Mouse (Mus musculus): ENCODE measurements around the gene Tpst1.

The Tpst1 gene

DNA sequence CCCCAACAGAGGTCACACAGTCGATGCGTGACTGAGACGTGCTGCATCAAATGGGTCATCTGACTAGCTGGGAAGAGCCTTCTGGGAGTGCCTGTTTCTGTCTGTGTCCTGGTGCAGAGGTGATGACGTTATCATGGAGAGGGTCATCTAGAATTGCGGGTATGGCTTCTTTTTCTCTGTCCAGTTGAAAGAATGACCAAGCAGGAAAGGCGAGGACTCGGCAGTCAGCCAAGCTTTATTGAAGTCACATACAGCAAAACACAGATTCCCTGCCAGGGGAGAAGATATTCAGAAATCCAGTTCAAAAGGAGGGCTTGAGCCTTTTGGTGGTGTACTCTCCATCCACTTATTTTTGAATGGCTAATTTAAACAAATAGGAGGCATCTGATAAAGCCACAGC is 70.0 kb downstream of the Tpst1 start:
- DNase-seq (ENCODE audit: low read depth, low spot score) = no peak

DNA sequence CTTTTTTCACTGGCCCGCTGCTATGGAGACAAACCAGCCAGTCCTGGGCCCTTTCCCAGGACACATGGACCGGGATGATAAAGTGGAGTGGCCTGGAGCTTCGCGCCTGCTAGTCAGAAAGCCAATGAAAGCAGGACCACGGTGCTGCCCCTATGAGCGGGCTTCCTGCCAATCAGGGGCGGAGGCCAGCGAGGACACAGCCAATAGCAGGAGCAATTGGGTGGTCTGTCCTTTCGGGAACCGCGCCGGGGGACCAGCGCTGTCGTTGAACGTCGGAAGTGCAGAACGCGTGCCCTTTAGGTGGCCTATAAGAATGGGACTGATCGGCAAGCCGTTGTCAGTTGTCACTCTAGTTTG is 70.8 kb downstream of the Tpst1 start:
- DNase-seq (ENCODE audit: low read depth, low spot score) = peak; percentile 52

DNA sequence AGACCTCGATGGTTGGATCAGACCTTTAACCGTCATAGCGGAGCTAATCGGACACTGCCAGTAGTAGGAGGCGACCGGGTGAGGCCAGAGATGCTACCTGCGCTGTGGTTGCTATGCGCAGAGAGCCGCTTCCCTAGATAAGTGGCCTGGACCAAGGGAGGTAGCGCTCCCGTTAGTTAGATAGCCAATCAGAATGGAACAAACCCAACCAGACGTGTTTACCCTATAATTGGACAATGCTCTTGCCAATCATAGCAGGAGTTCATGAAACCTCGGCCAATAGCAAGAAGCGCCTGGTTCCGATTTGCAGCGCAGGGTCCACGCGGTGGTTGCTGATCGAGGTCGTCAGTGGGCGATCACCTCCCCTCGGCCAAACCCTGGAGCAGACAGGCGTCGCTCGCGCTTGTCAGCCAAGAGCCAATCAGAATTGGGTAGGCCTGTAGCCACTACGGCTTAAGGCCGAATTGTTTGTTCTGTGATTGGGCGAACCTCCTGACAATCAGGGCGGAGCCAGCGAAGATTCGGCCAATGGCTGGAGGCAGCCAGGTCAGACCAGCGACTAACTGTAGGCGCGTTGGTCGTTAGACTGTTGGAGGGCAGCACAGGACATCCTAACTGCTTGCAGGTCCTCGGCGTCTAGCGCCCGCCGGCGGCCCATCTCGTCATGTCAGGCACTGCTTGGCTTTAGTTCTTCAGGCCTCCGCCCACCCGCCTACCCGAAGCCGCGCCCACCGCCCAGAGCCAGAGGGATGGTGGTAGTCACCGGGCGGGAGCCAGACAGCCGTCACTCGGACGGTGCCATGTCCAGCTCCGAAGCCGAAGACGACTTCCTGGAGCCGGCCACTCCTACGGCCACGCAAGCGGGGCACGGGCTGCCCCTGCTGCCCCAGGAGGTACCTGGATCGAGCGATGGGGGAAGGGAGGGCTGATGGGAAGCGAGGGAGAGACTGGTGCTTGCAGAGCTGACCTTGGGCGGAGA is 71.5 kb downstream of the Tpst1 start, which contains the start of gene Kctd7:
Gene Kctd7, plus strand, starts transcription at position 528 of the 979 bp plus-strand sequence.
- DNase-seq (ENCODE audit: low read depth, low spot score) = peak; percentile 98

DNA sequence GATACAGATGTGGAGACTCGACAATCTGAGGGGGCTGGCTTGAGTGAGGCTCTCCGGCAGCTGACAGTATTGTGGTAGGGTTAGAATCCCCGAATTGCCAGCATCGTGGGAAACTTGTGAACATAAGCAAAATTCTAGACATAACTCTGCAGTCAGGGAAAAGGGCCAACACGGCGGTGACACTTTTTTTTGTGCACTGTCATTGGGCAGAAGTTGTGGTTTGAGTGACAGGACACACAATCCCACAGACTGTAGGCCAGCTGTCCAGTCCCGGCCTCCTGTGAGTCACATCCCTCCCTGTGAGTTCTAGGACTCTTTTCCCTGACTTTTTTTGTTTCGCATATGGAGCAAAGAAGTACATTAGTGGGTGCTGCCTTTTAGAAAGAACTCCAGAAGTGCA is 72.8 kb downstream of the Tpst1 start:
- DNase-seq (ENCODE audit: low read depth, low spot score) = no peak

DNA sequence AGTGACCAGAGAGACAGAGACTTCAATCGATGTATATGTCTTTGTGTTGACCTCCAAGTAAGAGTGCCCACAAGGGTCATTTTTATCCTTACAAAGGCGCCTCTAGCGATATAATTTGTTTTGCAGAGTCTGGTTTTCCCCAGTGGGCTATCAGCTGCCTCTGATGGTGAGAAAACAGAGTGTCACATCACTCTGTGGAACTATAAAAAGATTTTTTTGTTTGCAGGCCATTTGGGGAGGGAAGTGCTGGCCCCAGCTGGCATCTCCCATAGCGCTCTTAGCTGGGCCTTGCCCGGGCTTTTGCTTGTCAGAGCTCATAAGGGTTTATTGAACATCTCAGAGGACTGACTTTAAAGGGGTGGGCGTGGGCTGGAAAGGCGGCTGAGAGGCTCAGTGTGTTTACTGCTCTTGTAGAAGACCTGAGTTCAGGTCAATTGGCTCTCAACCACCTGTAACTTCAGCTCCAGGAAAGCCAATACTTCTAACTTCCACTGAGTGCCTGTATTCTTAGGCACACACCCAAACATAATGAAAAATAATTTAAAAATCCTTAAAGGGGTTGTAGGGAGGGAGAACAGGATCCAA is 76.7 kb downstream of the Tpst1 start:
- DNase-seq (ENCODE audit: low read depth, low spot score) = no peak

DNA sequence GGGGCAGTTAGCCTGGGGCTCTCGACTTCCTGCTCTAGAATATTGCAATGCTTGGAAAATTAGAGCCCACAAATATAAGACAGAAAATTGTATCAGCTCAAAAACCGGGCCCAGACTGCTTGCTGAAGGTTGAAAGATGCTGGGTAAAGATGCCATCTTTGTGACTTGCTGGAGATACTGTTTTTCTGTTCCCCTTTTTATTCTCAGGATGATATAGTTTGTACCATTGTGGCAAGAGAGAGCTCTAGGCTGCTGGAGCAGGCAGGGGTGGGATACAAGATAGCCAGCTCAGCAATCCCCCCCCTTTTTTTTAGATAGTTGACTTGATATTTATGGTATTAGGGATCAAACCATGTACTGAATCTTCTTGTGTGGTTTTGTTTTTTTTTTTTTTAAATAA is 81.2 kb downstream of the Tpst1 start:
- no peak for DNase-seq (ENCODE audit: low read depth, low spot score)

DNA sequence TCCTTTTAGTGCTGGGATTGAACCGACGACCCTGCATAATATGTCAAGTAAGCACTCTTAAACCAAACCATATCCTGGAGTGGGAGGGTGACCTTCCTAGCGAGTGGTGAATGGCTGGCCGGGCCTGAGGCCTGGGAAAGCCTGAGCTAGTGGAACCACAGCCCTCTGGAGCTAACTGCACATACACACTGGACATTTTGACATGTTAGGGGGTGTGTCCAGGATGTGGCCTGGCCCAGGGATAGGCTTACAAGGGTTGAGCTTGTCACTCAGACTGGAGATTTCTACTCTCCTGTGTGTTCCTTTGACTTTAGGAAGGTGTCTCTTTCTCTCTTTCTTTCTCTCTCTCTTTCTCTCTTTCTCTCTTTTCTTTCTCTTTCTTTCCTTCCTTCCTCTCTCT is 85.4 kb downstream of the Tpst1 start:
- no peak for DNase-seq (ENCODE audit: low read depth, low spot score)

DNA sequence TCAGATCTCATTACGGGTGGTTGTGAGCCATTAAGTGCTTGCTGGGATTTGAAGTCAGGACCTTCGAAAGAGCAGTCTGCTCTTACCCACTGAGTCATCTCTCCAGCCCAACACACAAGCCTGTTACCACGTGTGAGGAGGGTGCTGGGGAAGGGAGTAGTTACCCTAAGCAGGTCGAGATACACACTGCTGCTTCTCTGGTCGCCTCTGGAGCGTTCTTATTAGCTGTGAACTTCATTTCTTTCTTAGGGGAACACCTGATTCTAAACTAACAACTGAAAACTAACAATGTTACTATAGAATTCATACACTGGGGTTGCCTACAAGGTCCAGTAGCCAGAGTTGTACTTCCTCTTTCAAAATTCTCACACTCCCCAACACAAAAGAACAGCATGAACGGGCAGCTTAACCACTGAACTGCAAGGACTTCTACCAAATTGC is 86.7 kb downstream of the Tpst1 start:
- DNase-seq (ENCODE audit: low read depth, low spot score) = no peak

DNA sequence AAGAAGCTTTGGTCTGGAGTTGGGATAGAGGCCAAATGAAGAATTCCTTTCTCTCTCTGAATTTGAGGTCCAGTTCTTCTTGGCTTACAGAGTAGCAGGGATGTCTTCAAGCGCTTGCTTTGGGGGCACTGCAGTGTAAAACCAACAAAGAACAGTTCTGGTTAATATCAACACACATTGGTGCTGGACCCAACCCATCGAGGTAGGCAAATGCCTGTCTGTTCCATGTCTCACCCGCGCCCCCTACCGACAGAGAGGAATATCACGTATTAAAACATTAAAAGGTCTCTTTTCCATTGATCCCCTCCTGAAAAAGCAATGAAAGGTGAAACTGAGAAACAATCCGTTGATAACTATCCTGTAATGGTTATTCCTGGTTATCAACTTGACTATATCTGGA is 90.5 kb downstream of the Tpst1 start:
- DNase-seq (ENCODE audit: low read depth, low spot score) = peak; percentile 81

DNA sequence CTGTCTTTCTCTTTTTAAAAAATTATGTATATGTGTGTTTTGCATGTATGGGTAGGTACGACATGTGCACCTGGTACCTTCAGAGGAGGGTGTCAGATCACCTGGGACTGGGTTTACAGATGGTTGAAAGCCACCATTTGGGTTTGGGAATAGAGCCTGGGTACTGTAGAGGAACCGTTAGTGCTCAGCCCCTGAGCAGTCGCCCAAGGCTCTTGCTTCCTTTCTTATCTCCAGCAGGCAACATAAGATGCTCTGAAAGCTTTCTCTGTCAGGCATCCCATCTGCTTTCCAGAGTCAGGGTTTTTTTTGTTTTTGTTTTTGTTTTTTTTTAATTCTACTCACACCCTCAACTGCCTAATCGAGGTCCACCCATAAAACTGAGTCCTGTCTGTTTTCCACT is 92.1 kb downstream of the Tpst1 start:
- DNase-seq (ENCODE audit: low read depth, low spot score) = no peak

DNA sequence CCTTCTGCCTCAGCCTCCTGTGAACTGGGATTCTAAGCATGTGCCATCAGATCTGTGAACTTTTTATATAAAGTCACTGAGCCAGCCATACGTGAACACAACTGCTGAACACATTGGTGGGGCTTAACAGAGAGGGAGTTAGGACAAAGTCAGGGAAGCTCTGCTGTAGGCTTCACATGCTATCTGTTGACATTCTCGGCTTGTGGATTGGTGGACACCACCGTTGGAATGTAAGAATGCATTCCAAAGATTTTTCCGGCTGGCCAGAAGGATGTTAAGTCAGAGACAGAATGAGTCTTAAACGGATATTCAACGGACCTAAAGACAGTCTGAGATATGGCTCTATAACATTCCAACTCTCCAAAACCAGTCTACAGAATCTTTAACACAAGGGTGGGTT is 96.0 kb downstream of the Tpst1 start:
- DNase-seq (ENCODE audit: low read depth, low spot score) = no peak

DNA sequence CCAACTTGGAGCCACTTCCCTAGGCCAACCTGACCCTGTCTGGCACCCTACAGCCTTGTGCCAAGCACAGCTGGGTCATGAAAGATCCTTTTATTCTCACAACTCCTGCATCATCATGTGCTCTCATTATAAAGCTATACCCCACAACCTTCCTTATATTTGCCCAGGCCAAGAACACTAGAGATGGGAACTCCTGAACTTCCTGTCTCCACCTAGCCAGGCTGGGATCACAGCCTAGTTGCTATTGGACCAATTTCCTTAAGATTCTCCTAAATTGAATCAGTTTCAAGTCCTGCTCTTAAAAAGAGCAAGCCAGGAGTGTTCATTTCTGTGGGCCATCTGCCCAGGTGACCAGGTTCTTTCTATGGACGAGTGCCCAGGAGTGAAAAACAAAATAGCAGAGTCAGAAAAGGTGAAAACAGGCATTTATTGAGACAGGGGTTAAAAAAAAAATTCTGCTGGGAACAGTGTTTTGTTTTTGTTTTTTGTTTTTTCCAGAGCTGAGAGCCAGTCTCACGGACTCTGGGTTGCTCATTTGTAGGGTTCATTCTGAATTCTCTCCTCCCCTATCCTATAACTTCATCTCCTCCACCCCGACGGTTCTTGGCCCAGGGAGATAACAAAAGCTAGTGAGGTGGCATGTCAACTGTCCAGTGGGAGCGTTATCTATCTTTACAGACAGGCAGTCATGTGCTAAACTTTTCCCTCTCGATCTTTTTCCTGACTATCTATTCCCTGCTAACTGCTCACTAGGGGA is 97.7 kb downstream of the Tpst1 start:
- DNase-seq (ENCODE audit: low read depth, low spot score) = no peak

DNA sequence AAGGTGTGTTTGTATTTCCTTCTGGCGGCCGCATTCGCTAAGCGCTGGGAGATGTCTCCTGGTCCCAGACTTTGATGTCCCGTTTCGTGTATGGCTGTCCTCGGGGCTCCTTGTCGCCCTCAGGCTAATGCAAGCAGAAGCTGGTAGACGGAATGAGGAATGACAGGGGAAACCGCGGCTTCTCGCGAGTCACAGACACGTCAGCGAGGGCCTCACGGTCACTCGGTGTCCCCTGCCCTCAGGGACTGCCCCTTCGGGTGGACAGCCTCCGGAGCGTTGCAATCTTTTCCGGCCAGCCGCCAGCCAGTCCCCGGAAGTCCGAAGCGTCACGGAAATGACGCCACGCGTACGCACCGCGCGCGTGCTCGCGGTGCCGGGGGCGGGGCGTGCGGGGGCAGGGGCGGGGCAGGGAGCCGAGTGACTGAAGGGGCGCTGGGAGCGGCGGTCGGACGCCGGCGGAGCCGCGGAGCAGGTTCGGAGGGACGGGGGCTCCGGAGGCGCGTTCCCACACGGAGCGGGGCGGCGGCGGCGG is 98.4 kb downstream of the Tpst1 start, which contains the start of gene Rabgef1:
Gene Rabgef1, plus strand, starts transcription at position 376 of the 532 bp plus-strand sequence.
- peak; percentile 71 for DNase-seq (ENCODE audit: low read depth, low spot score)

DNA sequence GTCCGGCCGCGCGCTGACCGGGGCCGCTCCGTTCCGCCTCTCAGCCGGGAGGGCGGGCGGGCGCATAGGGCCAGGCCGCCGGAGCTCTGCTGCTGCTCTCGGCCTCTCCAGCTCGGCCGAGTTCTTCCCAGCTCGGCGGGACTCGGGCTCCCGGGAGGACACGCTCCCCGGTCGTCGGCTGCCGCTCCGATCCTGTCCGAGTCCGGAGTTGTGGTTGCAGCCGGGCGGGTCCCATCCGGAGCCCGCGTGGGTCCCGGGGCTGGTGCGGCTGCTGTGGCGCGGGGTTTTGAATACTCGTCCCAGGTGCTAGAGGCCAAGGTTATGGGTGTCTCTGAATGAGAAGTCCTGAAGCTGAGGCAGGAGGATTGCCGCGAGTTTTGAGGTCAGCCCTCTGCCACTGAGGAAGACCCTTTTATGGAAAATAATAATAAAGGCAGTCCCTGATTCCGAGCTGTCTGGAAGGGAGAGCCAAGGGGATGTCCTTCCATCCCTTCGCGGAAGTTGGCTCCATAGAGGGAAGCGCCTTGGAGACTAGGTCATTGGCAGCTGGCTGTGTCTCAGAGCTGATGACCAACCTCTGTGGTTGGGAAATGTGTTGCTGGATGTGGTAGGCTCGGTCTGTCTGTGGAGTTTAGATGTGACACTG is 99.0 kb downstream of the Tpst1 start:
- no peak for DNase-seq (ENCODE audit: low read depth, low spot score)

DNA sequence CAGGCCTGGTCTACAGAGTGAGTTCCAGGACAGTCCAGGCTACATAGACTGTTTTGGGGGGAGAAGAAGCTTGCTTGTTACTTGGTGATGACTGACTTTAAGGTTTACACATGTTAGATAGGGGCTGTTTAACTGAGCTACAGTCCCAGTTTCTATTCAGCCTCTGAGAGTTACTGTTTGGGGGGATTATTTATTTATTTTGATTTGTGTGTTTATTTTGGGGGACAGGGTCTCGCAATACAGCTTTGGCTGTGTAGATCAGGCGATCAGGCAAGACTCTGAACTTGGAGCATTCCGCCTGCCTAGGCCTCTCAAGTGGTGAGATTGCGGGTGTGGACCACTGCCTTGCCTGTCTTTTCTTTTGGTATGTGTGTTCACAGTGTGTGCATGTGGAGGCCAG is 99.9 kb downstream of the Tpst1 start:
- no peak for DNase-seq (ENCODE audit: low read depth, low spot score)

DNA sequence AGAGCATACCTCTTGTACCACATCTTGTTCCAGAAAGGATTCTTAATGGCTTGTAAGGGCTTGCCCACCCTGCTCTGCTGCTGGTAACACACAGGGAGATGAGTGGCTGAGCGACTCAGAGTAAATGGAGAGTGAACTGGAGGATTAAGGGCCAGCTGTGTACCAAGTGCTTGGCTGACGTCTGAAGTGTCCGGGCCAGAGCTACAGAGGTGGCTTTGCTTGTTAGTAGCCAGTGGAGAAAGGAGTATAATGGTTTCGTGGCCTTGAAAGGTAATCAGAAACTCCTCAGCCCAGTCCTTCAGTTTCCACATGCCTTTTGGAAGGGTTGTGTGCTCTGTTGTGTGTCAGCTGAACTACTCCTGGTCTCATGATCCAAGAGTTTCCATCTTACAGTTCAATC is 104.7 kb downstream of the Tpst1 start:
- DNase-seq (ENCODE audit: low read depth, low spot score) = no peak

DNA sequence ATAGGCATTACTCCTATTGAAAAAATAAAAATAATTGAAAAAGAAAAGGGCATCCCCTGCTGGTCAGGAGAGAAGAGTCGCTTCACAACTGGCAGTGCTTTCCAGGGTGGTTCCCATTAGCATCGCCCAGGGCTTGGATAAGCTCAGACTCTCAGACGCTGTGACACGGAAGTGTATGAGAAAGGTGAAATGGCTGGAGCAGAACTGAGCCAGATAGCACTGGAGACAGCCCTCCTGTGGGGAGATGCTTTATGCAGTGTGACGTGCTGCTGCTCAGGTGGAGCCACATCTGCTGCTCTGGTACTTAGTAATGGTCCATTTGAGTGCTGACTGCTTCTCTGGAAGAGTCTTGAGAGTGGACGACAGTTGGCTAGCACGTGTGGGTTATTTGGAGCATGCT is 107.2 kb downstream of the Tpst1 start:
- DNase-seq (ENCODE audit: low read depth, low spot score) = peak; percentile 68

DNA sequence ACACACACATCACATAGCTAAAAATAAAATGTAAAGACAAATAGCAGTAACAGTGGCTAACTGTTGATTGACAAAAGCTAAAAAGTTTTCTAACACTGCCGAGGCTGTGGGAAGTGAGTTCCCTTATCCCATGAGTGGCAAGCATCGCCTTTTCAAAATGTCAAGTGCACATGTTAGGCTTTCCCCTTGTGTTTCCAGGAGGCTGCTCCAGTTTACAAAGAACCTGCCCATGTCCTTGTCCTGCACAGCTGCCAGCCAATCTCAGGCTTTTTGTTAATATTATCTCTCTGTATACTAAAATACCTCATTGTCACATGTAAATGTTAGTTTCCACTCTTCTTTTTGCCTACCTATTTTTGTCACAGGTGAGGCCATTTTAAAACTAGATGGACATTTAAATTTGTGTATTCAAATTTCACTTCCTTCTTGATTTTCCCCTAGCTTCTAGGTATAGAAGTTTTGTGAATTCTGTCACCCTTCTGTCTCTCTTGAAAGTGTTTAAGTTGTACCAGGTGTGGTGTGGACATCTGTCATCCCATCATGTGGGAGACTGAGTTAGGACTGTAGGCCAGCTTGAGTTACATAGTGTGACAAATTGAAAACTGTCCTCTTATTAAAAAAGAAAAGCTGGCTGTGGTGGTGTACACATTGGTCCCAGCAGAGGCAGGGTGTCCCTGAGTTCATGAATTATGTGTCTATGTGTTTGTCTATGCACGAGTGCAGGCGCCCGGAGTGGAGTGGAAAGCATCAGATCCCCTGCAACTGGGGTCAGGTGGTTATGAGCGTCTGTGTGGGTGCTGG is 108.8 kb downstream of the Tpst1 start:
- no peak for DNase-seq (ENCODE audit: low read depth, low spot score)

DNA sequence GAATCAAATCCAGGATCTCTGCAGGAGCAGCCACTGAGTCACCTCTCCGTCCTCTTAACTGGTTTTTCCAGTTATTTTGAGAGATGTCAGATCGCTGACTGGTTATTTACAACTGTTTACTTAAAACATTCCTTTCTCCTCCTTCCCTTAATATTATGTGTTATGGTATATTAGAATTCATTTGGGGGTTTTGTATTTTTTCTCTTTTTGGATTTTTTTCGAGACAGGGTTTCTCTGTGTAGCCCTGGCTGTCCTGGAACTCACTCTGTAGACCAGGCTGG is 109.4 kb downstream of the Tpst1 start:
- DNase-seq (ENCODE audit: low read depth, low spot score) = no peak

DNA sequence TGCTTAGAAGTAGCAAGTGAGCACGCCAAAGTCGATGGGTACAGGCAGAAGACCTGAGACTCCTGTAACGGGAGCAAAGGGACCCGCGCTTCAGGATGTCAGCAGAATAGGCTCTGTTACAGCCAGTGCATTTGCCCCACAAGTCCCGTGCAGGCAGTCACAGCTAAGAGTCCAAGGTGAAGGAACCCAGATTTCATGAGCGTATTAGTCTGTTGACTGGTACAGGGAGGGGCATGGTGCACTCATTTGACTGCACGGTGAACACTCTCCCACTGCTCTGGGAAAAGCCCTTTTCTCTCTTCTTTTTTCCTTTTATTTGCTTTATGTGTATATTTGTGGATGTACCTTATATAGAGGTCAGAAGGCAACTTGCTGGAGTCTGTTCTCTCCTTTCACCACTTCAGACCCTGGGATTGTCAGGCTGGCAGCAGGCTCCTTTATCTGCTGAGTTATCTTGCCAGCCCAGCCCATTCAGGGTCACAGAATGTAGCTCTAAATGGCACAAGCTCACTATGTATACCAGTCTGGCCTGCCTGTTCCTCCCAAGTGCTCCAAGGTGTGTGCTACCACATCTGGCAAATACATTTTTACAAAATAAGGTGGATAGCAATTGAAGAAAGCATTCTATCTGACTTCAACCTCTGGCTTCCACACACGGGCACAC is 111.2 kb downstream of the Tpst1 start:
- DNase-seq (ENCODE audit: low read depth, low spot score) = no peak

Data from ES-CJ7 (cell line).